Mouse (Mus musculus) embryo, embryonic 11 days (tissue): ENCODE measurements at regions not wholly inside any gene's neighbourhood (a gene's known extent, or its start where the extent isn't known, plus 50 kb on each side); places are given as distances from the start of the nearest gene placed in this dataset.
"Not testable (repeated sequence)": the region's sequence is repeated elsewhere in the genome, so short reads cannot be mapped to it uniquely, and the experiment has no call there.

Experiments
- DNase-seq: peaks from one replicate; pipeline ENCODE4 v3.0.0-alpha.2; 2015

DNA sequence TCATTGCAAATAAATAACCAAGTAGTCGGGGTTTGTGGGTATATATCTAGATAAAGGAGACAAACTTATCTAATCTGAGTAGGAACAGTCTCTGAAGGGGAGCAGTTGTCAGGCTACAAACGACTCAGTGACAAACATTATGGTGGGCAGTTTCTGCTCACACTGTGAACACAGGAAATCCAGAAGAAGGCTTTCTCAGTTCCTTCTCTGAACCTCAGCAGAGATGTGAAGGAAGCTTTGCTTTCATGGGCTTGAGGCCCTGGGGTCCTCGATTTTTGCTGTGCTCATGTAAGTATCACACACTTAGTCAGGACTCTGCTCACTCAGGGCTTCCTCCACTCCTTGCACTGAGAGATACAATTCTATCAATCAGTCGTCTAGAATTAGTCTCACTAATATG lies 994.7 kb upstream of the Foxg1 start:
- DNase-seq: no peak

DNA sequence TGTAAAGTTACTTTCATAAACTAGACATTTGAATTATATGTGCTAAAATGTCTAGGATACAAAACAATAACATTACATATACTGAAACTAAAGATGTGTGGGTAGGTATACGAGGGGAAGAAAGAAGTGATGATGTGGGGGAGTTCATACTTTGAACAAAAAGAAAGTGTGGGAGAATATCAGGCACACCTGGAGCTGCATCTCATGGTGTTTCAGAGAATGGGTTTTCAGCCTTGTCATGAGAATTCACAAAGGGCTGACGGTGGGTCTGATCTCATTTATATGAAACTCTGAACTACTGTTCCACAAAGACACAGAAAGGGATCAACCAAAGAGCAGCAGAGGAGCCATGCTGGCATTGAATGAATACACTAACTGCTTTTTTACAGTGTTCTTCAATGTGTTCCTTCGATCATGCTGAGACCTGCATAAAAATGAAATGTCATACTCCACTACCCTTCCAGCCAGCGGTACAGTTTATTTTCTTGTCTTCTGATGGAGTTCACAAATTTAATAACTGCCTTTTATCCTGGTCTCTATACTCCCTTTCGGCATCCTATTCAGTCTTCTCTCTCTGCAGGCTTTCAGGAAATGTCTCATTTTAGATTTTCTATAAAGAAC lies 994.2 kb upstream of the Foxg1 start:
- DNase-seq: no peak

DNA sequence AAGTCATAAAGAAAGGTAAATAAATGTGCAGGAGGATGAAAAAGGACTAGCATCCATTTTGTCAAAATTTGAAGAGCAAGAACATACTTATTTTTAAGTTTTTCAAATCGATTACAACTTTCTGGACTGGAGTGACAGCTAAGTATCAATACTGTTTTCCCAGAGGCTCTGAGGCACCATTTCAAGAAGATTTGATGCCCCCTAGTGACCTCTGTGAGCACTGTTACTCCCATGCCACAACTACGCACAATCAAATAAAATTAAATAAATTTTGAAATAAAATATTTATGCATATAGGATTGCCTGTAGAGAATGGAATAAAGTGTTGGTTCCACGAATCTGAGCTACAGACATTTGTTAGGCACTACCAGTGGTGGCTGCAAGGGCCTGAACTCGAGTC lies 991.5 kb upstream of the Foxg1 start:
- peak; percentile 9 for DNase-seq

DNA sequence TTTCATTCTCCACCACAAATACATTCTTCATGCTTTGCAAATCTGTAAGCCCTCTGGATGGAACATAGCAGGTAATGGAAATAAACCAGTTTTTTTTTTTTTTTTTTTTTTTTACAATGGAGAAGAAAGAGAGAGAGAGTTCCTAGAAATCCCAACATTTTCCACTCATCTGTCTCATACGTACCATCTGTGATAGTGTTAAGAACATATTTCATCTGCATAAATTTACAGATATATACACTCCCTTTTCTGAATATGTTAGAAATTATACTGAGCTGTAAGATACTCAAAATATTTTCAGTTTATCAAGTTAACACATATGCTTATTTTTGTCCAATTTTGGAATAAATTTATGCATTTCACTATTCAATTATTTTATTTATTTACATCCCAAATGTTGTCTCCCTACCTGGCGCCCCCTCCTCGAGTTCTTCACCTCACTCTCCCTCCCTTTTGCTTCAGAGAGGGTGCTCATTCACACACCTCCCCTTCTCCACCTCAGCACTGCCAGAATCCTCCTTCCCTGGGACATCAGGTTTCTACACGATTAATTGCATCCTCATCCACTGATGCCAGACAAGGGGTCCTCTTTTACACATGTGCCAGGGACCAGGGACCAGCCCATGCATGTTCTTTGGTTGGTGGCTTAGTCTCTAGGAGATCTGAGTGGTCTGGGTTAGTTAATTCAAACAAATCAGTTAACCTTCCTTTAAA lies 943.0 kb upstream of the Foxg1 start:
- no peak for DNase-seq

DNA sequence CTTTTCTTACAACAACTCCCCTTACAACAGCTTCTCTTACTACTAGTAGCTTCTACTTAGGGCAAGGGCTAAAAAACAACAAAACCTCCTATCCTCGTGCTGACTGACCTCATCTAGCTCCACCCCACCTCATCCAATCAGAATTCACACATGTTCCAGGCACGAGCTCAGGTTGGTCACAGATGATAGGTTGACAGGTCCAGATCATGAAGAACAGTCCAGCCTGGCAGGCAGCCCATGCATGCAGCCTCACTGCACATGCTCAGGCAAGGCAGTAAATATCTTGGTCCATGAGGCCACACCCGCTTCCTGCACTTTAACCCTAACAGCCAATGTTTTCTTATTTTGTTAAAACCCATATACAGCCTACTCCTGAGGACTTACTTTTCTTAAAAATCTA lies 933.7 kb upstream of the Foxg1 start:
- DNase-seq: not testable (repeated sequence)

DNA sequence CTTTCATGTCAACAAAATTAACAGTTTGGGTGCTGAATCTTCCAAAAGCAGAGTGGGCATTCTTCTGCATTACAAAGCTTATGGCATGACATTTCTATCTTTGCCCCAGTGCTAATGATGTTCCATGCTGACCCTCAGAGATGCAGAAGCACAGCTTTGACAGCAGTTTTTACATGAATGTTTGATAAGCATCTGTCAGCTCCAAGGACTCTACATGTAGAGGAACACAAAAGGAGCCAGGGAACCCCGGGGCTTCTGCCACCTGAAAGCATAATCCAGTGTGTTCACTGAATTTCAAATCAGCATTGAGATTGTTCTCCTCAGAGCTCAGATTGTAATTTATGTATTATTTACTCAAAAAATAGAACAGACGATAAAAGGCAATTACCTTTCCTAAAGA lies 920.1 kb upstream of the Foxg1 start:
- no peak for DNase-seq

DNA sequence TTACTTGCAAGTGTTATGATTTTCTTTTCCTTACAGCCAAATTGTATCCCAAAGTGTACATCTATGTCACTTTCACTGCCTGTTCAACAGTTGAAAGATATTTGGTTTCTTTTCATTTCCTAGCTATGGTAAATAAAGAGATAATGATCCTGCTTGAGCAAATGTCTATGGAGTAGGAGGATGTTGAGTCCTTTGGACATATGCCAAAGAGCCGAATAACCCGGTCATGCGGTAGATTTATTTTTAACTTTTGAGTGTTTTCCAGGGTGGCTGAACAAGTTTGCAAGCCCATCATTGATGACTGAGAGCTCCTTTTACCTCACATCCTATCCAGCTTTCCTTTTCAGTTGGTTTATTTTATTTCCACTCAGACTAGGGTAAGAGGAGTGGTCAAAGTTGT lies 881.7 kb upstream of the Foxg1 start:
- no peak for DNase-seq

DNA sequence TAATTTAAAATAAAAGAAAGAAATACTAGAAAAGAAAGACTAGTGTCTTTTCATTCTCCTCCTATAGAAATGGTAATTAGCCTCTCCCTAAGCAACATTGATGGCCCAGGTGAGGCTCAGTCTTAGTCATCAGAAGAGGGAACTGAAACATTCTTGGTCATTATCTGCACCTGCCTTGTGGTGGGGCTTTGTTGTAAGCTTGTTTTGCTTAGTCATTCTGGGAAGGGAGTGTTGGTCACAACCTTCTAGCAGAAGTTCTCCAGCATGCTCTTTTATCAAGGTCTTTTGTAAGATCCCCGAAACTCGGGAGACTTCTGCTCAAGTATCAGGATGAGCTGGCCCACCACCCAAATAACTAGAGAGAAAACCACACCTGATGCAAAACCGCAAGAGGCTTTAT lies 870.9 kb upstream of the Foxg1 start:
- DNase-seq: no peak

DNA sequence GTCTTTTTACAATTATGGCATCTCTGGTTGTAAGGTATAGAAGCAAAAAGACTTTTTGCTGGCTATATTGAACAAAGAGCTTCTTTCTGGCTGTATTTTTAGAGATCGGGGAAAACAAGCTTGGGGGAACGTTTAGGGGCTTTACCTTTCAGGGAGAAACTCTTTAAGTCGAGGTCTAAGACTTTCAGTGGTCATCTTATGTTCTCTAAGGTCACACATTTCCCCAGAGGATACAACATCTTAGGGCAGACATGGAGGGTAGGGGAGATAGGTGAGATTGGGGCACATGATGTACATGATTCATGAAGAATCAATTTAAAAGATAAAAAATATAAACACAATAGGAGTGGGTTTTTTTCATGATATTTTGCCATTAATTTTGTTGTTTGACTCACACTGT lies 870.2 kb upstream of the Foxg1 start:
- no peak for DNase-seq

DNA sequence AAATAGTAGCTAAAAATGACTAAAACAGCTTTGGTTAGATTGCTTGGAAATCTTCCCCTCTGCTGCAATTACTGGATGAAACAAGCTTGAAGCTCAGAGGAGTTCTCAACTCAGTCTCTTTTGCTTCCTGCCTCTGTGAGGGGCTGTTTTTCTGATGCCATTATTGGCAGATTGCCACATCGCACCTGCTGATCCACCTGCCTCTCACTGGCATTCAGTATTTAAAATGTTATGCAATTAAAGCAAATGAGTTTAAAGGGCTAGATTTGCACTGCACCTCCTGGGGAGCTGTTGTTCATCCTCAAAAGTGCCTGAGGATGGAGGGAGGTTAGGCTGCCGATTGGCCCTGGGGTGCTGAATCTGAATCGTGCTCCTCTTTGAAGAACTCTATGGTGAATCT lies 860.5 kb upstream of the Foxg1 start:
- no peak for DNase-seq

DNA sequence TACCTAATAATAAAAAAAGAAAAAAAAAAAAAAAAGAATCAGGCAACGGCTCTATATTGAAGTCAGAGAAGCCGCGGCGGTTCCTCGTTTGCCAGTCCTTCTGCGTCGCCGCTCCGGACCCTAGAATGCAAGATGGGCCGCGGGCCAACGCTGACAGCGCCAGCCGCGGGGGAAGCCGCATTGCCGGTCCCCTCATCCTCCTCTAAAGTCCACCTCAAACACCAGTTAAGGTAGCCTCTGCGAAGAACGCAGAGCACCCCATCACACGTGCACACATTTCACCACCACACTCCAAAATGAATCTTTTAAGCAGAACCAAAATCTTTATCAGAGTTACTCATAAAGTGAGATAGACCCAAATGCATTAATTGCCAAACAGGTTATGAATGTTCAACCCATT lies 822.8 kb upstream of the Foxg1 start:
- not testable (repeated sequence) for DNase-seq

DNA sequence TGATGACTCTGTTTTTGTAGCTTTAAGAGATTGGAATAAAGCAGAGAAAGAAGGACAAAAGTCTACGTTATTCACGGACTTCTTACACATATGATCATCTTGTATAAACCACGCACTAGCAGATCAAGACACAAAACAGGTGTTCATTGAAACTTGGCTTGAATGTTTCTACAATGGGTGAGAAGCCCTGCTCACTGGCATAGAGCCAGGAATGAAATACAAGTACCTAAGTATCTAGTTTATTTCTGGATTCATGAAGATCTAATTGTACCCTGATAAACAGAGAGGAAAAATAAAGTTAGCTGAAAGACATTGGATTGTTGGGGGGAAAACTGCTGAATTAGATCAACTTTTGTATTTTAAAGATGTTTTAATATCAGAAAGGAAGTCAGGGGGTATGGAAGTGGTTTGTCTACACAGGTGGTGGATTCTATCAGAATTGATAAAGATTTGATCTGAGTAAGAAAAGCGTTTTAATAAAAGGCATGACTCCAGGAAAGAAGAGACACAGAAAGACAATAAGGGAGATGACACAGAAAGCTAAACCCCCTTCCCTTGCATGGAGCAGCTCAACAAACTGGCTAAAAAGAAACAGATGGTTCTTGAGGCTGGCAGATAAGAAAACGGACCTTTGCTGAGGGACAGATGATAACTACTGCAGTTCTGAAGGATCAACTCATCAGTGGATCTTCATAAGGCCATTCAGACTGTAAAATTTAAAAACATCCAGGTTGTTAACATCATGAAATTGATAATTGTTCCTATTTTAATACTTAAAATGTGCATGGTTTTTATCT lies 777.9 kb upstream of the Foxg1 start:
- no peak for DNase-seq

DNA sequence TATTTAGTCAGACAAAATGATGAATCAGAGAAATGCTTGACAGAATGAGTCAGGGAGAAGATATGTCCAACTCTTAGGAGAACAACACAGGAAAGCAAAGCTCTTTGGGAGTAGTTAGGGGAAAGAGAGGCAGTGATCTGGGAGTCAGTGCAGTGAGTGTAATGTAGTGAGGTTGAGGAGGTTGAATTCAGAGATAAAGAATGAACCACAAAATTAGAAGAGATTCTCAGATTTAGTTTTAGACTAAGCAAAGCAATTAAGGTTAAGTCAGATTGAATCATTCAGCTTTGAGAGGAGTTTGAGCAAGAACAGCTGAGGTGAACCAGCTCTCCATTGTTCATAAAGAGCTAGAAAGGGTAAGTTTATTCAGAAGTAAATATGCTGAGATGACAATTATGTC lies 777.0 kb upstream of the Foxg1 start:
- no peak for DNase-seq

DNA sequence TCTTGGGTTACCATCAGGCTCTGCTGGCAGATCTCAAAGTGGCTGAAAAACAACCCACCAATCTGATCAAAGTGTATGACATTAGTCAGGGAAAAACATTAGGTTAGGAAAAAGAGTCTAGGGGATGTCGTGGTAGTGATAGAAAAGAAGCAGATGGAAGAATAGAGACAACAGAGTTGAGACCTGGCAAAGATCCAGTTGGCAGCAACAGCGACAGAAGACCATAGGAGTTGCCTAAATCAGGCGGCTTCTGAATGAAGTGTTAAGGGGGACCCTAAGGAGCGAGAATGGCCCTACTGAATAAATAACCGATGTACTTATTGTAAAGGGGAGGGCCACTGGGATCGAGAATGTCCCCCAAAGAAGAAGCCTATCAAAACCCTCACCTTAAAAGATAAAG lies 773.1 kb upstream of the Foxg1 start:
- DNase-seq: no peak

DNA sequence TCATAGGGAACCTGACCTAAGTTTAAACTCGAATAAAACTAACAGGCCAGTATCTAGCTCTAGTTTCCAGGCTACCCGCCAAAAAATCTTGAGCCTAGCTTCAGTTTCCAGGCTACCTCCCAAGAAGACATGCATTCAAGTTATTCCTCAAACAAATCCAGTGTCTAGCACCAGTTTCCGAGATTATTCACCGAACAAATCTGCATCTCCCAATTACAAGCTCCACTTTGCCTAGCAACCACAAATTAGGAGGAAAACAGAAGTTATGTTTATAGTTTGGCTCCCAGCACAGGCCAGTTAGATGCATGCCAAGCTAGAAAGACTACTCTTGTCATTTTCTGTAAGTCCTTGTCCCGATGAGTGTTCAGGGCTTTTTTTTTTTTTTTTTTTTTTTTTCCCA lies 770.4 kb upstream of the Foxg1 start:
- DNase-seq: no peak

DNA sequence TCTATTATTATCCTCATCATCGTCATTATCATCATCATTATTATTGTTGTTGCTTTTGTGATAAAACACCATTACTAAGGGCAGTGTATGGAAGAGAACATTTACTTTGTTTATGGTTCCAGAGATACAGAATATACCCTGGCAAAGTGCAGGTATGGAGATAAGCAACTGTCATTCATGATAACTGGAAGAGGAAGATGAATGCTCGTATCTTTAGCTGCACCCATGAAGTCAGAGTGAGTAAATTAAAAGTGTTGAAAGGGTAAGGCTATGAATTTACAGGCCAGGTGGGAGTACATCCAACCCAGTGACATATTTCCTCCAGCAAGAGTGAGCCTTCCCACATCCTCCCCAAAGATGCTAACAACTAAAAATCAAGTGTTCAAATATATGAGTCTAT lies 766.1 kb upstream of the Foxg1 start:
- no peak for DNase-seq

DNA sequence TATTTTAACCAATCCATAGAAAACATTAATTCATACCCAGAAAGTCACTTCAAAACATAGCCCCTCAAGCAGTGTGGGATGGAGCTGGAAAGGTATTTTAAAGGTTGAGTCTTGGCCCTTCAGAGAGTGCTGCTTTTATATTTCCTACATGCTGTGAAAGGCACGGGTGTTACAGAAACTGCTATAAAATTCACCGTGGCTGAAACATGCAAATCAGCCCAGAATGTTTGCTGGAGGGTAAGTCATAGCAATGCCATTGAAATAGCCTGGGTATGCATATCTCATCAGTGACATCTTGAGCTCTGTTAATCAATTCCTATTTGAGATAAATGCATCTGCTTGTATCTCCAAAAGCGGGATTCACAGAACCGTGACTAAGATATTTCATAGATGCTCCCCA lies 748.9 kb upstream of the Foxg1 start:
- no peak for DNase-seq

DNA sequence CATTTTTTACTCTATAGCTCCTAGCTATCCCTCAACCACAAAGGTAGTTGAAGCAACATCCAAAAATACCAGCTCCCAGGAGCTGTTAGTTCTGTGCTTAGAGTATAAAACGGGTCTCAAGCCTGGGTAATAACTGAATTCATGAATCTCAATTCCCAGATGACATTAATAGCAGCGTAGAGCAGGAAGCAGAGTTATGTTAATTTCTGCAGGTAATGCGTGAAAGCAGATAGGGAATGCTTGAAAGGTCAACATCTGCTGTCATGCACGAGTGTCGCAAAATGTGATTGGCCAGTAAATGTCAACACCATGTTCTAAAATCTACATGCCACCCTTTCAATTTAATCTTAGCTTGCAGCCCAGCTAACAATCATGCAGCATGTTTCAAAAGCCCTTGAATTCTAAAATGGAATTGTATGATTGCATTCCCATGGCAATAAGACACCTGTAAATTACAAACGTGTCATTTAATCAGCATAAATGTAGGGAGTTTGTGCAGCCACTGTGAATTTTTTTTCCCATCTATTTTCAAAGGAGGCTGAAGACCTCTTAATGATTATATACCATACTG lies 747.7 kb upstream of the Foxg1 start:
- DNase-seq: no peak

DNA sequence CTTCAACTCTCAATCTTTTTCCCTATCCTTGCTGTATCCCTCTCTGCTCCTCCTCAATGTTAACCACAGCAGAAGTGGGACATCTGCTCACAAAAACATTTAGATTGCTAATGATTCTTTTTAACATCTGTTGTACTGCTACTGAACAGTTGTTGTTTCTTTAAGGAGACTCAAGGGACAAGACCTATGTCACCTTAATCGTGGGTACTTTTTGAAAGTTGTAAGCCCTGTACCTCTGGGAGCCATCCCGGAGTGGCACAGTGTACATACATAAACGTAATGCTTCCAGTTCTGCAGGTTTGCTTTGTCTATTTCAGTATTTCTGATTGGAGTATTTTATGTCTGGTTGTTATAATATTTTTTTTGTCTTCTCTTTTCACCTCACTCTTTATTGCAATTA lies 740.5 kb upstream of the Foxg1 start:
- no peak for DNase-seq

DNA sequence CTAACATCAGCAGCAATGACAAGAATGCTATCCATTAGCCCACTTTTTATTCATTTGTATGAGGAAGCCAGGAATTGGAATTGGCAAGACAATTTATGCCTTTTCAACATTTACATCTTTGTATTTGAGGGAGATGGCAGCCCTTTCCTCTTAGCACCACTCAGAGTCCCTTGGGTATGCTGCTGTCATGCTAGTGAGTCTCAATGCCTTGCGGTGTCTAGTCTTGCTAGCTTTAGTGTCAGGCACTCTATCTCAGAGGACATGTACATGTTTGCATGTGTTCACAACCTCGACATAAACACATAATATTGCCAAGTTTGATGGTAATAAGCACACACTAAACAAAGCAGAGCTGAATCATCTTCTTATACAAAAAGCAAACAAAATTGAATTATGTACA lies 737.3 kb upstream of the Foxg1 start:
- DNase-seq: peak; percentile 9

DNA sequence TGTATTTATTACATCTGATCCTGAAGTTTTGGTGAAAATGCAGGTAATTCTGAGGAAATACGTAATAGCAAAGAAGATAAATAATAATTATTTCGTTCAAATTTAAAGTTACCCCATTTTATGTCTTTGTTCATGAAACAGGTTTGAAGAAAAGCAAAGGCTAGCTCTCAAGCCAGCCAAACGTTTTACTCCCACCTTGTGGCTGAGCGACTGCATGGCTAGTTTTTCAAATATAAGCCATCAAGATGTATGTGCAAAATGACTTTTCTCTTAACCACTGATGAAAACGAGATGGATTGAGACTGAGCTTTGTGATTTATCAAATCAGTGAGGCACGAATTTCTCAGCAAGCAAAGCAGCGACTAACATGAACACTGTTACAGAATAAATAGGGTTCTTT lies 736.5 kb upstream of the Foxg1 start:
- DNase-seq: peak; percentile 20

DNA sequence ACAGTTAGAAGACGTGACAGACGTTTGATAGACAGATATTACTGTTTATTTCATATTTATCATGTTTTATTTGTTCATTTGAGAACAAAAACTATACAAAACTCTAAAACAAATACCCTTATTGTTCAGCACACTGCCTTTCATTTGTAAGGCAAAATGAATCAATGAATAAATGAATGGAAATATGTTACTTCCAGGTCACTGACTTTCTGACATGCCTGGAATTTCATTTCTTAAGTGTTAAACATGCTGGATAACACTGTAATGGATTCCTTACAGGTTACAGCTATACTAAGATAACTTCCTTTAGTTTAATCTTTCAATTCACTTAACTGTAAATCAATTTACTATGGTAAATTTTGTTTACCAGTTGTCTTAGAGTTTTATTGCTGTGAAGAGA lies 707.3 kb upstream of the Foxg1 start:
- no peak for DNase-seq

DNA sequence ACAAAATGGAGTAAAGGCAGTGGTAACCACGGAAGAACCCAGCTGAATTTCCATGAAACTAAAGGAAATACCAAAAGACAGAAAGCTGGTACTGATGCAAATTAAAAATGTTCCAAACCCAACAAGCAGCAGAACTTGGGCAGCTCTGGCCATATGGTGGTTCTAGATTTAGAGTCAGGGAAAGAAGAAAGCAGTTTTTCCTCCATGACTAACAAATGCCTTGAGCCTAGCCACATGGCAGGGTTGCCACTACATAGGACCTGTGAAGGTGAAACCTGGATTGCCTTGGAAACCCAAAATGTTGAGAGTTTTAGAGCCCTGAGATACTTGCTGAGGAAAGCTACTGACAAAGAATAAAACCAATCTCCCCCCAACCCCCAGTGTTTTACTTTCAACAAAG lies 701.5 kb upstream of the Foxg1 start:
- no peak for DNase-seq

DNA sequence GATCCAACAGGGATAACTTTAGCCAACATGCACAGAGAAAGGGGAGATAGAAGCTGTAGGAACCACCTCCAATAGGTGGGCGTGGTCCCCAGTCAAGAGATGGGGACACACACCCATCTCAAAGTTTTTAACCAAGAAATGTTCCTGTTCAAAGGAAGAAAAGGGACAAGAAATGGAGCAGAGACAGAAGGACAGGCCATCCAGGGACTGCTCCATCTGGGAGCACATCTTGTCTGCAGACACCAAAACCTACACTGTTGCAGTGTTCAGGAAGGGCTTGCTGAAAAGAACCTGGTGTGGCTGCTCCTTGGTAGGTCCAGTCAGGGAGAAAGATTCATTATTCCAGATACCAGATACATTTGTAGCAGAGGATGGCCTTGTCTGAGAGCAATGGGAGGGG lies 676.5 kb upstream of the Foxg1 start:
- DNase-seq: no peak
